Mouse (Mus musculus): ENCODE measurements around the gene Dpp4. TPM values are rescaled to one million over a fixed set of nuclear protein-coding genes. Genes with fewer than 3 reads are reported as not detected.

The Dpp4 gene
- polyA plus RNA-seq, 1 experiment from 2014 or later = 0.88 TPM

DNA sequence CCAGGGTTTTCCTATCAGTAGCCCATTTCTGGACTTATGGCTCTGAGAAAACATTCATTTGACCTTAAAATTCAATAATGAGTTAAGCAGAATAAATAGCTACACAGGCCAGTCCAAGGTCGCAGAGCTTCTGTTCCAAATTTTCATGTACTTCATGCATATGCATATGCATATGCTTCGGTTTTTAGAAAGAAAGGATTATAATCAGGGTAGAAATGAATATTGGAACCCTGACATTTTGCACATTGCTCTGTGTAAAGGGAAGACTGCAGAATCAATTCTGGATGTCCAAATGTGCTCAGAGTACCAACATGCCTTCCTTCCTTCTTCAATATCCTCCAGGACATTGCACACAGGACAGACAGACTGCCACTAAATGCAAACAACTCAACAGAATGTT is 104.6 kb downstream of the Dpp4 start:
- ATAC-seq (replicated peaks; ENCODE audit: insufficient number of reproducible peaks, low FRiP score, low TSS enrichment, low read depth) (no peak), DNase-seq (ENCODE audit: low spot score) (no peak)
- no peak overlapping the region for H3K9ac ChIP-seq (replicated peaks; ENCODE audit: low read length)
- no peak overlapping the region for H3K27ac ChIP-seq (replicated peaks; ENCODE audit: low read depth, low read length)
- no peak overlapping the region for H3K4me2 ChIP-seq (ENCODE audit: low read depth, low read length)
- no peaks in the 10 kb centered on the region for H3K9me3 ChIP-seq (replicated peaks; ENCODE audit: control insufficient read depth, low read length)
- 92% methylated on average over 2 of the region's 2 CpGs for WGBS
- H3K36me3 ChIP-seq (replicated peaks; ENCODE audit: control insufficient read depth, insufficient read depth, low read depth, low read length) = no peaks in the 10 kb centered on the region
- H3K4me1 ChIP-seq (ENCODE audit: control insufficient read depth, insufficient read depth, low read length) = no peaks in the 10 kb centered on the region
- H3K27me3 ChIP-seq (ENCODE audit: control insufficient read depth, insufficient read depth, low read length) = no peaks in the 10 kb centered on the region
- H3K4me3 ChIP-seq (ENCODE audit: low read depth, low read length) = no peak overlapping the region

DNA sequence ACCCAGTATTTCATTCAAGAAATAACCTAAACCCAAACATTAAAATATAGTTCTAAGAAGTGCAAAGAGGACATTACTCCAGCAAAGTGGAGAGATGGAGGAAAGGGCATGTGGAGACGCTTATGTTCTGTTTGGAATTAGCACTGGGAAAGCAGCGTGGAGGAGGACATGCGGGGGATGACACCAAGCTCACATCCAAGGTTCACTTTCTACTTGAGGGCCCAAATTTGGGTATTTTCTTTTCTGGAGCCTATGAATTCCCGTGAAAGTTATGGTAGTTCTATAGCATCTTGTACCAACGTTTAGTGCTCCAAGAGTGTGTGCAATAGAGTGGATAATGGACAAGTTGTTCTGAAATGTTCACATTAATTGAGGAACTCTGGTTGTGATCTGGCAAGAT is 105.1 kb downstream of the Dpp4 start:
- Histone ChIP-seq H3K4me3 (ENCODE audit: low read depth, low read length) (no peak overlapping the region), H3K27me3 (ENCODE audit: control insufficient read depth, insufficient read depth, low read length) (no peaks in the 10 kb centered on the region), H3K36me3 (replicated peaks; ENCODE audit: control insufficient read depth, insufficient read depth, low read depth, low read length) (no peaks in the 10 kb centered on the region), H3K4me2 (ENCODE audit: low read depth, low read length) (no peak overlapping the region), H3K27ac (replicated peaks; ENCODE audit: low read depth, low read length) (no peak overlapping the region), H3K9ac (replicated peaks; ENCODE audit: low read length) (no peak overlapping the region), H3K4me1 (ENCODE audit: control insufficient read depth, insufficient read depth, low read length) (no peaks in the 10 kb centered on the region), H3K9me3 (replicated peaks; ENCODE audit: control insufficient read depth, low read length) (no peaks in the 10 kb centered on the region)
- 89% methylated on average over 5 of the region's 5 CpGs for WGBS
- no peak for DNase-seq (ENCODE audit: low spot score)
- ATAC-seq (replicated peaks; ENCODE audit: insufficient number of reproducible peaks, low FRiP score, low TSS enrichment, low read depth) = no peak

- Histone ChIP-seq H3K27me3 (ENCODE audit: control insufficient read depth, insufficient read depth, low read length) (no peaks in the 10 kb centered on the region), H3K4me2 (ENCODE audit: low read depth, low read length) (no peak overlapping the region), H3K9me3 (replicated peaks; ENCODE audit: control insufficient read depth, low read length) (no peaks in the 10 kb centered on the region), H3K4me1 (ENCODE audit: control insufficient read depth, insufficient read depth, low read length) (no peaks in the 10 kb centered on the region), H3K4me3 (ENCODE audit: low read depth, low read length) (no peak overlapping the region), H3K36me3 (replicated peaks; ENCODE audit: control insufficient read depth, insufficient read depth, low read depth, low read length) (no peaks in the 10 kb centered on the region), H3K27ac (replicated peaks; ENCODE audit: low read depth, low read length) (no peak overlapping the region), H3K9ac (replicated peaks; ENCODE audit: low read length) (no peak overlapping the region)
- DNase-seq (ENCODE audit: low spot score) (no peak), ATAC-seq (replicated peaks; ENCODE audit: insufficient number of reproducible peaks, low FRiP score, low TSS enrichment, low read depth) (no peak)
- WGBS = 92% methylated on average over 2 of the region's 2 CpGs
Observed at GRCm38 (mm10) chr2:62301716-62302115, 110.3 kb downstream of the Dpp4 start.

DNA sequence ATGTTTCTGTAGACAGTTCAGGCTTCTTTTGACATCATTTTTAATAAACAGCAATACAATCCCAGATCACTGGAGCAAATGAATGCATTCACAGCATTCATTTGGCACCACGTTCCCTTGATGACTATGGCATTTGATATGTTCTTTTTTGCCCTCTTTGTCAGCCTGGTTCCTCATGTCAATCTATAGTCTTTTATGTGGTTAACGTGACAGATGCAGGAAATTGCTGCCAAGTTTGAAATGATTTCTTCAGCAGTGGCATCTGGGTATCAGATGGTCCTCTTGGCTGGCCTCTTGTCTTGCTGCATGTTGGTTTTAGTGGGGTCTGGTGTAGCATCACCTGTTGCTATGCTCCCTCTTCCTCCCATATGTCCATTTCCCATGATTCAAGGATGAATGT is 118.2 kb downstream of the Dpp4 start:
- Histone ChIP-seq H3K9me3 (replicated peaks; ENCODE audit: control insufficient read depth, low read length) (no peaks in the 10 kb centered on the region), H3K27ac (replicated peaks; ENCODE audit: low read depth, low read length) (no peak overlapping the region), H3K4me2 (ENCODE audit: low read depth, low read length) (no peak overlapping the region), H3K27me3 (ENCODE audit: control insufficient read depth, insufficient read depth, low read length) (no peaks in the 10 kb centered on the region), H3K4me3 (ENCODE audit: low read depth, low read length) (no peak overlapping the region), H3K9ac (replicated peaks; ENCODE audit: low read length) (no peak overlapping the region), H3K36me3 (replicated peaks; ENCODE audit: control insufficient read depth, insufficient read depth, low read depth, low read length) (no peaks in the 10 kb centered on the region), H3K4me1 (ENCODE audit: control insufficient read depth, insufficient read depth, low read length) (no peaks in the 10 kb centered on the region)
- ATAC-seq (replicated peaks; ENCODE audit: insufficient number of reproducible peaks, low FRiP score, low TSS enrichment, low read depth) (no peak), DNase-seq (ENCODE audit: low spot score) (no peak)
- 56% methylated on average over 2 of the region's 2 CpGs for WGBS

DNA sequence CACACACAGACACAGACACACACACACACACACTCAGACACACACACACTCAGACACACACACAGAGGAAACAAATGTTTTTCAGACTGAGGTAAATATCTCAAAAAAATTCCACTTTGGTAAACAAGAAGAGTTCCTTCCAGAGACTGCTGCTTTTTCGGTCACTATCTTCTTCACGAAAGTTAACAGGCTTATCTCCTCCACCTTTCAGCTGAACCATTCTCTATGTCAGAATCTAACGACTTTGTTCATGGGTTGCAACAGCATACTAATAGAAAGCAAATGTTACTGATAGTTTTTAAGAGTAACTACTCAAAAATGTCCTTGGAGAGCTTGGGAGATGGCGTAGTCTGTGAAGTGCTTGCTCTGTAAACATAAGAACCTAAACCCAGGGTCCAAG is 124.5 kb downstream of the Dpp4 start:
- Histone ChIP-seq H3K9me3 (replicated peaks; ENCODE audit: control insufficient read depth, low read length) (no peaks in the 10 kb centered on the region), H3K27ac (replicated peaks; ENCODE audit: low read depth, low read length) (no peak overlapping the region), H3K9ac (replicated peaks; ENCODE audit: low read length) (no peak overlapping the region), H3K4me3 (ENCODE audit: low read depth, low read length) (no peak overlapping the region), H3K4me1 (ENCODE audit: control insufficient read depth, insufficient read depth, low read length) (no peaks in the 10 kb centered on the region), H3K36me3 (replicated peaks; ENCODE audit: control insufficient read depth, insufficient read depth, low read depth, low read length) (no peaks in the 10 kb centered on the region), H3K4me2 (ENCODE audit: low read depth, low read length) (no peak overlapping the region), H3K27me3 (ENCODE audit: control insufficient read depth, insufficient read depth, low read length) (no peaks in the 10 kb centered on the region)
- no peak for ATAC-seq (replicated peaks; ENCODE audit: insufficient number of reproducible peaks, low FRiP score, low TSS enrichment, low read depth)
- DNase-seq (ENCODE audit: low spot score) = no peak
- WGBS = 70% methylated on average over 4 of the region's 4 CpGs

- Histone ChIP-seq H3K27ac (replicated peaks; ENCODE audit: low read depth, low read length) (no peak overlapping the region), H3K9me3 (replicated peaks; ENCODE audit: control insufficient read depth, low read length) (no peaks in the 10 kb centered on the region), H3K4me1 (ENCODE audit: control insufficient read depth, insufficient read depth, low read length) (no peaks in the 10 kb centered on the region), H3K4me3 (ENCODE audit: low read depth, low read length) (no peak overlapping the region), H3K36me3 (replicated peaks; ENCODE audit: control insufficient read depth, insufficient read depth, low read depth, low read length) (no peaks in the 10 kb centered on the region), H3K27me3 (ENCODE audit: control insufficient read depth, insufficient read depth, low read length) (no peaks in the 10 kb centered on the region), H3K9ac (replicated peaks; ENCODE audit: low read length) (no peak overlapping the region), H3K4me2 (ENCODE audit: low read depth, low read length) (no peak overlapping the region)
- WGBS = 1% methylated on average over 2 of the region's 2 CpGs
- peak; percentile 28 for DNase-seq (ENCODE audit: low spot score)
- ATAC-seq (replicated peaks; ENCODE audit: insufficient number of reproducible peaks, low FRiP score, low TSS enrichment, low read depth) = no peak
Observed at GRCm38 (mm10) chr2:62285847-62286246, 126.2 kb downstream of the Dpp4 start.

DNA sequence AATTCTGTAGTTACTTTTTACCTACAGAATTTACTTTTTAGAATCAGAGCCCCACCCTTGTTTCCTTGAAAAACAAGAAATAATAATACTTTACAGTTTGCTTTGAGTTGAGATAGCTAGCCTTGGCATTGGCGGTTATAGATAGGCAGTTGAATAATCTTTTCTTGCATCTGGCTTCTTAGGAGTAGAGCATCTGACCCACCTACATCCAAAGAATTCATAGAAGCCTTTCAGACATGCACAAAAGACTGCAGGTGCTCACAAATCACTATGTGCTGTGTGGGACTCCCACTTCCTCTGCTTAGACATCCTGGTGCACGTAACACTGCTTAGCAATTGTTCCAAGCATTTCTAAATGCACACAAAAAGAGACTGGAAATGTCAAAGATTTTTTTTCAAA is 127.0 kb downstream of the Dpp4 start:
- no peak overlapping the region for H3K4me3 ChIP-seq (ENCODE audit: low read depth, low read length)
- H3K9me3 ChIP-seq (replicated peaks; ENCODE audit: control insufficient read depth, low read length) = no peaks in the 10 kb centered on the region
- 85% methylated on average over 2 of the region's 2 CpGs for WGBS
- H3K27ac ChIP-seq (replicated peaks; ENCODE audit: low read depth, low read length) = no peak overlapping the region
- H3K27me3 ChIP-seq (ENCODE audit: control insufficient read depth, insufficient read depth, low read length) = no peaks in the 10 kb centered on the region
- no peaks in the 10 kb centered on the region for H3K36me3 ChIP-seq (replicated peaks; ENCODE audit: control insufficient read depth, insufficient read depth, low read depth, low read length)
- no peak for DNase-seq (ENCODE audit: low spot score)
- ATAC-seq (replicated peaks; ENCODE audit: insufficient number of reproducible peaks, low FRiP score, low TSS enrichment, low read depth) = no peak
- H3K4me2 ChIP-seq (ENCODE audit: low read depth, low read length) = no peak overlapping the region
- no peaks in the 10 kb centered on the region for H3K4me1 ChIP-seq (ENCODE audit: control insufficient read depth, insufficient read depth, low read length)
- H3K9ac ChIP-seq (replicated peaks; ENCODE audit: low read length) = no peak overlapping the region
